Mouse (Mus musculus) CD8-positive naive resting alpha-beta T cell, adult 57 days (primary cell): ENCODE data around the gene Crk. TPM values are rescaled to one million over a fixed set of nuclear protein-coding genes. Genes with fewer than 3 reads are reported as not detected.

Experiments used
- total RNA-seq: library from RNA; stranded (reverse); gene quantifications from one replicate; pipeline ENCODE4 v1.2.4, GENCODE M21; 2023

The Crk gene
- total RNA-seq = 54.4 TPM

GRCm38 (mm10) chr11:75678747-75679438 is at the start of gene Crk:
Crk (plus strand) TSS chr11:75679259.

GRCm38 (mm10) chr11:75630645-75631229 is 48.3 kb upstream of the Crk start, which contains the start of gene Inpp5k:
Inpp5k (plus strand) TSS chr11:75630988.

GRCm38 (mm10) chr11:75650311-75650710 is 28.7 kb upstream of the Crk start, which contains the start of gene Myo1c:
Myo1c (plus strand) TSS chr11:75650504.

GRCm38 (mm10) chr11:75732434-75733226 is 53.6 kb downstream of the Crk start, which contains the start of gene Ywhae:
Ywhae (plus strand) TSS chr11:75732869.

Other genes with a start within 250 kb of the Crk start
- gene Serpinf2, start 239.7 kb upstream of the Crk start, total RNA-seq = 0.46 TPM
- gene Wdr81, start 224.5 kb upstream of the Crk start, total RNA-seq = 25.1 TPM
- gene Tlcd2, start 217.5 kb upstream of the Crk start, total RNA-seq = 1.0 TPM
- gene Prpf8, start 192.4 kb upstream of the Crk start, total RNA-seq = 197 TPM
- gene Rilp, start 169.2 kb upstream of the Crk start, total RNA-seq = 0.58 TPM
- not detected for gene Scarf1, start 165.7 kb upstream of the Crk start, total RNA-seq
- gene Slc43a2, start 147.6 kb upstream of the Crk start, total RNA-seq = 98.9 TPM
- 170 TPM for gene Pitpna, start 91.2 kb upstream of the Crk start, total RNA-seq
- gene Inpp5k, start 48.3 kb upstream of the Crk start, total RNA-seq = 98.2 TPM
- 29.1 TPM for gene Myo1c, start 28.8 kb upstream of the Crk start, total RNA-seq
- gene Ywhae, start 53.6 kb downstream of the Crk start, total RNA-seq = 159 TPM
- not detected for gene Doc2b, start 116.8 kb downstream of the Crk start, total RNA-seq